Mouse (Mus musculus): ENCODE data around the gene Gzmk. TPM values are rescaled to one million over a fixed set of nuclear protein-coding genes. Genes with fewer than 3 reads are reported as not detected.

Gene Gzmk
- total and polyA plus RNA-seq, 3 experiments, result not detected

DNA sequence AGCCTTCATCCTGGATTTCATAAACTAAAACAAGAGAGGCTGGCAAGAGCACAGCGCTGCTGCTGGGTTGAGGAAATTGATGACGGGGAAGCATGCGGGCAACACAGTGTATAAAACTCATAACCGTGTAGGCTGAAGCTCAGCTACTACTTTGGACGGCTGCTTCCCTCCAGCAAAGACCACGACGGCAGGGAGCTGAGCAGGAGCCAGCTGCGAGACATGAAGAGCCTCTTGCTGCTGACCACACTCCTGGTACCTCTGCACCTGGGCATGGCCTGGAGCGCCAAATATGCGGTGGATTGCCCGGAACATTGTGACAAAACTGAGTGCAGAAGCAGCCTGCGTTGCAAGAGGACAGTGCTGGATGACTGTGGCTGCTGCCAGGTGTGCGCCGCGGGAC is 16.1 kb downstream of the Gzmk start, which contains the start of gene Esm1:
Gene Esm1, plus strand, starts transcription at position 36 of the 400 bp plus-strand sequence.
- DNase-seq (ENCODE audit: extremely low read depth), result no peak
- TF ChIP-seq MEF2A (IDR thresholded peaks at IDR 0.05; ENCODE audit: borderline replicate concordance, low read depth, low read length), result no peak
- TF ChIP-seq IRF4 (IDR thresholded peaks at IDR 0.05; ENCODE audit: low read depth, low read length), result no peak
- no peak for TF ChIP-seq NELFE (IDR thresholded peaks at IDR 0.05; ENCODE audit: low read depth, low read length)
- TF ChIP-seq ZMIZ1 (IDR thresholded peaks at IDR 0.05; ENCODE audit: low read depth, low read length), result no peak
- TF ChIP-seq ETS1 (conservative IDR thresholded peaks at IDR 0.05; ENCODE audit: low read depth, low read length), result no peak
- no peak for TF ChIP-seq SMC3 (IDR thresholded peaks at IDR 0.05; ENCODE audit: low read depth, low read length)
- no peak for TF ChIP-seq MAX (IDR thresholded peaks at IDR 0.05; ENCODE audit: low read length)
- TF ChIP-seq USF1 (IDR thresholded peaks at IDR 0.05; ENCODE audit: low read depth, low read length), result no peak
- TF ChIP-seq MAZ (IDR thresholded peaks at IDR 0.05; ENCODE audit: low read depth, low read length), result no peak
- TF ChIP-seq RCOR1 (conservative IDR thresholded peaks at IDR 0.05; ENCODE audit: low read depth, low read length), result no peak
- TF ChIP-seq MXI1 (IDR thresholded peaks at IDR 0.05; ENCODE audit: low read depth, low read length), result no peak
- no peak for TF ChIP-seq EP300 (IDR thresholded peaks at IDR 0.05; ENCODE audit: low read length)
- dilution Hi-C loops (cut with MboI; ENCODE audit: extremely low pct_ligation_motif_present, extremely low pct_unique_long_range_greater_than_20kb, low sequenced_read_pairs), result no loop called here
- in situ Hi-C loops (cut with MboI; ENCODE audit: low pct_ligation_motif_present, low pct_unique_long_range_greater_than_20kb, low sequenced_read_pairs), result no loop called here
- Histone ChIP-seq H3K79me2 (replicated peaks; ENCODE audit: control insufficient read depth, extremely low read depth, insufficient read depth, poor library complexity, severe bottlenecking) (no peaks in the 10 kb centered on the region), H3K4me1 (ENCODE audit: control insufficient read depth in 1 of 2, insufficient read depth in 2 of 2) (peaks cover 0 to 6% of the 10 kb centered on the region in 2 experiments; a peak in 2 of 4 replicates), H3K36me3 (replicated peaks in 1 of 2; ENCODE audit: control insufficient read depth in 1 of 2, insufficient read depth in 1 of 2, low read length in 1 of 2) (no peaks in the 10 kb centered on the region), H3K4me3 (replicated peaks in 1 of 3; ENCODE audit: low read depth in 2 of 3, low read length in 2 of 3, poor library complexity in 1 of 3) (peak within 1 kb of the TSS in 1 of 3 experiments; percentile 17), H3K4me2 (ENCODE audit: insufficient read depth, low read depth, poor library complexity, severe bottlenecking) (peak within 1 kb of the TSS; percentile 48), H3K9ac (ENCODE audit: insufficient read depth, low read depth) (no peak within 1 kb of the TSS), H3K27ac (ENCODE audit: insufficient read depth, low read depth) (no peak within 1 kb of the TSS), H3K27me3 (replicated peaks) (no peaks in the 10 kb centered on the region), H3K9me3 (replicated peaks; ENCODE audit: low read length) (no peaks in the 10 kb centered on the region)

DNA sequence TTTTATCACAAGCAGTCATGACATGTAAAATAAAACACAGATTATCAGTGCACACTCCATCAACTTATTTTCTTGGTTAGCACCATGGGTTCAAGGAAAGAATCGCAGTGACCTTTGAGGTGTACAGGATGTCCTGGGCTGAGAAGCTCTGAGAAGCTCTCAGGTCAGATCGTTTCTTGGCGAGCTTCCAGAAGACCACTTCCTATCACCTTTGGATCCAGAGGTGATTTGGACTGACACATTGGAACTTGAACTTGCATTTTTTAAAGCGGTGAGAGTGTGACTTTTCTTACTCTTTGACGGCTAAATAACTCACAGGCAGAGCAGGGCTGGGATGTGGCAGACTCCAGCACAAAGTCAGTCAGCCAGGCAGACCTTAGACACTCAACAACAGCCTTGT is 20.4 kb downstream of the Gzmk start:
- H3K4me1 ChIP-seq (ENCODE audit: control insufficient read depth in 1 of 2, insufficient read depth in 2 of 2), result peaks cover 0 to 6% of the 10 kb centered on the region in 2 experiments; a peak in 2 of 4 replicates
- H3K27ac ChIP-seq (ENCODE audit: insufficient read depth, low read depth), result no peak overlapping the region
- H3K4me2 ChIP-seq (ENCODE audit: insufficient read depth, low read depth, poor library complexity, severe bottlenecking), result no peak overlapping the region
- H3K36me3 ChIP-seq (replicated peaks in 1 of 2; ENCODE audit: control insufficient read depth in 1 of 2, insufficient read depth in 1 of 2, low read length in 1 of 2), result no peaks in the 10 kb centered on the region
- in situ Hi-C loops (cut with MboI; ENCODE audit: low pct_ligation_motif_present, low pct_unique_long_range_greater_than_20kb, low sequenced_read_pairs), result no loop called here
- H3K4me3 ChIP-seq (replicated peaks in 1 of 3; ENCODE audit: low read depth in 2 of 3, low read length in 2 of 3, poor library complexity in 1 of 3), result no peak overlapping the region
- H3K79me2 ChIP-seq (replicated peaks; ENCODE audit: control insufficient read depth, extremely low read depth, insufficient read depth, poor library complexity, severe bottlenecking), result no peaks in the 10 kb centered on the region
- no peaks in the 10 kb centered on the region for H3K27me3 ChIP-seq (replicated peaks)
- TF ChIP-seq MAFK (IDR thresholded peaks at IDR 0.05; ENCODE audit: insufficient replicate concordance, low read length) (no peak), HCFC1 (IDR thresholded peaks at IDR 0.05; ENCODE audit: low read depth, low read length) (no peak), RAD21 (IDR thresholded peaks at IDR 0.05; ENCODE audit: low read depth, low read length) (no peak), MXI1 (IDR thresholded peaks at IDR 0.05; ENCODE audit: low read depth, low read length) (no peak), ZNF384 (IDR thresholded peaks at IDR 0.05; ENCODE audit: low read depth, low read length) (no peak), PAX5 (IDR thresholded peaks at IDR 0.05; ENCODE audit: low read length) (no peak), BHLHE40 (IDR thresholded peaks at IDR 0.05; ENCODE audit: low read depth, low read length) (no peak), POLR2A (IDR thresholded peaks at IDR 0.05; ENCODE audit: low read depth, low read length) (no peak), JUND (conservative IDR thresholded peaks at IDR 0.05; ENCODE audit: low read depth, low read length) (no peak), ZC3H11A (IDR thresholded peaks at IDR 0.05; ENCODE audit: low read depth, low read length) (no peak), NRF1 (IDR thresholded peaks at IDR 0.05; ENCODE audit: low read depth, low read length) (no peak), TBP (conservative IDR thresholded peaks at IDR 0.05; ENCODE audit: low read depth, low read length) (no peak), MYC (IDR thresholded peaks at IDR 0.05; ENCODE audit: low read depth, low read length) (no peak), USF2 (conservative IDR thresholded peaks at IDR 0.05; ENCODE audit: low read depth, low read length) (no peak)
- dilution Hi-C loops (cut with MboI; ENCODE audit: extremely low pct_ligation_motif_present, extremely low pct_unique_long_range_greater_than_20kb, low sequenced_read_pairs), result no loop called here
- no peaks in the 10 kb centered on the region for H3K9me3 ChIP-seq (replicated peaks; ENCODE audit: low read length)
- no peak for DNase-seq (ENCODE audit: extremely low read depth)
- H3K9ac ChIP-seq (ENCODE audit: insufficient read depth, low read depth), result no peak overlapping the region

Measured in CH12.LX (cell line).